Mouse (Mus musculus): ENCODE results near the gene Actg1. TPM values are rescaled to one million over a fixed set of nuclear protein-coding genes. Genes with fewer than 3 reads are reported as not detected.

Actg1 gene
- polyA plus RNA-seq, 1 experiment from 2014 or later, result 4,131 TPM

GRCm38 (mm10) chr11:120377337-120377736 is 29.0 kb upstream of the Actg1 start:
- Histone ChIP-seq H3K9me3 (no peaks in the 10 kb centered on the region), H3K4me2 (peak overlapping the region; percentile 86), H3K27me3 (no peaks in the 10 kb centered on the region), H3K27ac (replicated peaks) (peak overlapping the region; percentile 73), H3K4me1 (replicated peaks) (peaks cover 34% of the 10 kb centered on the region), H3K9ac (peak overlapping the region; percentile 78), H3K36me3 (peaks cover 64% of the 10 kb centered on the region), H3K4me3 (peak overlapping the region; percentile 82)
- ATAC-seq (ENCODE audit: low FRiP score, low read depth), result no peak
- WGBS, result 62% methylated on average over 10 of the region's 10 CpGs

- no peaks in the 10 kb centered on the region for H3K9me3 ChIP-seq
- H3K4me1 ChIP-seq (replicated peaks), result peaks cover 34% of the 10 kb centered on the region
- 89% methylated on average over 17 of the region's 17 CpGs for WGBS
- no peak for ATAC-seq (ENCODE audit: low FRiP score, low read depth)
- H3K27ac ChIP-seq (replicated peaks), result no peak overlapping the region
- H3K27me3 ChIP-seq, result no peaks in the 10 kb centered on the region
- peak overlapping the region; percentile 78; the same call in 1 of the 2 replicates for H3K9ac ChIP-seq
- H3K4me3 ChIP-seq, result peak overlapping the region; percentile 82
- H3K36me3 ChIP-seq, result peaks cover 62% of the 10 kb centered on the region
- peak overlapping the region; percentile 86 for H3K4me2 ChIP-seq
Measured at GRCm38 (mm10) chr11:120376302-120377160, 28.2 kb upstream of the Actg1 start.

GRCm38 (mm10) chr11:120375324-120375723 is 27.0 kb upstream of the Actg1 start:
- Histone ChIP-seq H3K4me1 (replicated peaks) (peaks cover 34% of the 10 kb centered on the region), H3K9ac (no peak overlapping the region), H3K4me3 (no peak overlapping the region), H3K4me2 (no peak overlapping the region), H3K36me3 (peaks cover 54% of the 10 kb centered on the region), H3K27ac (replicated peaks) (no peak overlapping the region), H3K27me3 (no peaks in the 10 kb centered on the region), H3K9me3 (no peaks in the 10 kb centered on the region)
- WGBS, result 92% methylated on average over 10 of the region's 10 CpGs
- ATAC-seq (ENCODE audit: low FRiP score, low read depth), result no peak

- 86% methylated on average over 23 of the region's 23 CpGs for WGBS
- Histone ChIP-seq H3K4me1 (replicated peaks) (peaks cover 32% of the 10 kb centered on the region), H3K36me3 (peaks cover 52% of the 10 kb centered on the region), H3K27me3 (no peaks in the 10 kb centered on the region), H3K4me2 (no peak overlapping the region), H3K27ac (replicated peaks) (no peak overlapping the region), H3K9me3 (no peaks in the 10 kb centered on the region), H3K9ac (no peak overlapping the region), H3K4me3 (no peak overlapping the region)
- ATAC-seq (ENCODE audit: low FRiP score, low read depth), result no peak
Measured at GRCm38 (mm10) chr11:120373820-120374586, 25.7 kb upstream of the Actg1 start.

GRCm38 (mm10) chr11:120373025-120373424 is 24.7 kb upstream of the Actg1 start:
- Histone ChIP-seq H3K27me3 (no peaks in the 10 kb centered on the region), H3K9me3 (no peaks in the 10 kb centered on the region), H3K4me2 (no peak overlapping the region), H3K9ac (no peak overlapping the region), H3K4me3 (no peak overlapping the region), H3K4me1 (replicated peaks) (peaks cover 28% of the 10 kb centered on the region), H3K36me3 (peaks cover 58% of the 10 kb centered on the region), H3K27ac (replicated peaks) (no peak overlapping the region)
- 64% methylated on average over 13 of the region's 13 CpGs for WGBS
- ATAC-seq (ENCODE audit: low FRiP score, low read depth), result no peak

- peak; percentile 43; the same call in 1 of the 2 replicates for ATAC-seq (ENCODE audit: low FRiP score, low read depth)
- H3K4me1 ChIP-seq (replicated peaks), result peaks cover 21% of the 10 kb centered on the region
- H3K9me3 ChIP-seq, result no peaks in the 10 kb centered on the region
- 34% methylated on average over 8 of the region's 8 CpGs for WGBS
- no peak overlapping the region for H3K4me2 ChIP-seq
- H3K36me3 ChIP-seq, result peaks cover 41% of the 10 kb centered on the region
- H3K27me3 ChIP-seq, result no peaks in the 10 kb centered on the region
- H3K27ac ChIP-seq (replicated peaks), result no peak overlapping the region
- no peak overlapping the region for H3K9ac ChIP-seq
- no peak overlapping the region for H3K4me3 ChIP-seq
Measured at GRCm38 (mm10) chr11:120369656-120370055, 21.3 kb upstream of the Actg1 start.

GRCm38 (mm10) chr11:120366443-120367027 is 18.2 kb upstream of the Actg1 start:
- Histone ChIP-seq H3K27ac (replicated peaks) (peak overlapping the region; percentile 51; the same call in 1 of the 2 replicates), H3K27me3 (no peaks in the 10 kb centered on the region), H3K4me1 (replicated peaks) (peaks cover 21% of the 10 kb centered on the region), H3K36me3 (peaks cover 14% of the 10 kb centered on the region), H3K9ac (0 out of 2 replicates have a peak overlapping the region, but pooled peaks have one; percentile 2), H3K4me3 (no peak overlapping the region), H3K4me2 (no peak overlapping the region), H3K9me3 (no peaks in the 10 kb centered on the region)
- WGBS, result 34% methylated on average over 7 of the region's 7 CpGs
- no peak for ATAC-seq (ENCODE audit: low FRiP score, low read depth)

- 89% methylated on average over 6 of the region's 6 CpGs for WGBS
- ATAC-seq (ENCODE audit: low FRiP score, low read depth), result no peak
- Histone ChIP-seq H3K27me3 (no peaks in the 10 kb centered on the region), H3K9ac (no peak overlapping the region), H3K4me2 (no peak overlapping the region), H3K9me3 (no peaks in the 10 kb centered on the region), H3K4me3 (no peak overlapping the region), H3K4me1 (replicated peaks) (peaks cover 46% of the 10 kb centered on the region), H3K36me3 (no peaks in the 10 kb centered on the region), H3K27ac (replicated peaks) (no peak overlapping the region)
Measured at GRCm38 (mm10) chr11:120362891-120363290, 14.5 kb upstream of the Actg1 start.

- Histone ChIP-seq H3K9me3 (no peaks in the 10 kb centered on the region), H3K4me2 (no peak within 1 kb of the TSS), H3K36me3 (no peaks in the 10 kb centered on the region), H3K4me3 (no peak within 1 kb of the TSS), H3K27ac (replicated peaks) (no peak within 1 kb of the TSS), H3K9ac (no peak within 1 kb of the TSS), H3K4me1 (replicated peaks) (peaks cover 47% of the 10 kb centered on the region), H3K27me3 (no peaks in the 10 kb centered on the region)
- no peak for ATAC-seq (ENCODE audit: low FRiP score, low read depth)
- 76% methylated on average over 10 of the region's 10 CpGs for WGBS
Measured at GRCm38 (mm10) chr11:120361295-120361694, 13.0 kb upstream of the Actg1 start, which contains the start of gene Fscn2. Fscn2 (plus strand) TSS chr11:120361534.

- Histone ChIP-seq H3K9ac (no peak overlapping the region), H3K9me3 (no peaks in the 10 kb centered on the region), H3K27ac (replicated peaks) (no peak overlapping the region), H3K4me3 (no peak overlapping the region), H3K27me3 (no peaks in the 10 kb centered on the region), H3K4me1 (replicated peaks) (peaks cover 41% of the 10 kb centered on the region), H3K36me3 (no peaks in the 10 kb centered on the region), H3K4me2 (no peak overlapping the region)
- no peak for ATAC-seq (ENCODE audit: low FRiP score, low read depth)
- 78% methylated on average over 5 of the region's 5 CpGs for WGBS
Measured at GRCm38 (mm10) chr11:120360755-120361154, 12.4 kb upstream of the Actg1 start.

- 47% methylated on average over 8 of the region's 8 CpGs for WGBS
- H3K9me3 ChIP-seq, result no peaks in the 10 kb centered on the region
- peaks cover 38% of the 10 kb centered on the region for H3K4me1 ChIP-seq (replicated peaks)
- no peaks in the 10 kb centered on the region for H3K27me3 ChIP-seq
- H3K4me3 ChIP-seq, result no peak overlapping the region
- H3K36me3 ChIP-seq, result no peaks in the 10 kb centered on the region
- no peak for ATAC-seq (ENCODE audit: low FRiP score, low read depth)
- no peak overlapping the region for H3K27ac ChIP-seq (replicated peaks)
- no peak overlapping the region for H3K9ac ChIP-seq
- H3K4me2 ChIP-seq, result no peak overlapping the region
Measured at GRCm38 (mm10) chr11:120360062-120360461, 11.7 kb upstream of the Actg1 start.

GRCm38 (mm10) chr11:120359391-120359790 is 11.0 kb upstream of the Actg1 start:
- Histone ChIP-seq H3K27me3 (no peaks in the 10 kb centered on the region), H3K27ac (replicated peaks) (0 out of 2 replicates have a peak overlapping the region, but pooled peaks have one; percentile 88), H3K4me3 (no peak overlapping the region), H3K9ac (no peak overlapping the region), H3K4me2 (no peak overlapping the region), H3K36me3 (no peaks in the 10 kb centered on the region), H3K4me1 (replicated peaks) (peaks cover 38% of the 10 kb centered on the region), H3K9me3 (no peaks in the 10 kb centered on the region)
- ATAC-seq (ENCODE audit: low FRiP score, low read depth), result no peak
- 64% methylated on average over 6 of the region's 6 CpGs for WGBS

Measured in hindbrain, embryonic 15.5 days (tissue).